Mouse (Mus musculus): ENCODE results near the gene Rin2. TPM values are rescaled to one million over a fixed set of nuclear protein-coding genes. Genes with fewer than 3 reads are reported as not detected.
A peak's percentile ranks its signal among the peaks of the same experiment; 100 is the strongest.

Gene Rin2
- polyA plus RNA-seq, 1 experiment from 2014 or later, result 7.3 TPM

DNA sequence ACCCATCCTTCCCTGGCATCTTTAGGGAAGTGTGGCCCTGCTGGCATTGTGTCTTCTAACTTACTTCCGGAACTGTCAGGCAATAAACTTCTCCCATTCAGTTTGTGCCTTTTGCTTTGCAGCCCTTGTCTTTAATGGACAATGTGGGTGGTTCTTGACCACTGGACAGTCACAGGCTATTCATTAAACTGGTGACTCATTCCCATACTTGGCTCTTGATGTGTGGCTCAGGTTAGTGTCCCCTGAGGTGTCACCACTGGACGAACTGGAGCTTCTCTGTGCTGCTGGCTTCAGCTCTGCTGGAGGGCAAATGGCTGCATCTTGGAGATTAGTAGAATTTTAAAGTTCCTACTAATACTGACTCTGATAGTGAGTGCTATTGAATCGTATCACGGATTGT is 11.0 kb downstream of the Rin2 start:
- no peak overlapping the region for H3K27ac ChIP-seq
- no peak overlapping the region for H3K9ac ChIP-seq
- ATAC-seq, result no peak
- H3K4me3 ChIP-seq, result no peak overlapping the region
- H3K4me2 ChIP-seq, result no peak overlapping the region
- no peaks in the 10 kb centered on the region for H3K9me3 ChIP-seq (replicated peaks)
- no peaks in the 10 kb centered on the region for H3K36me3 ChIP-seq (ENCODE audit: poor library complexity, severe bottlenecking)
- WGBS, result 93% methylated on average over 4 of the region's 4 CpGs
- H3K4me1 ChIP-seq, result peaks cover 6% of the 10 kb centered on the region
- H3K27me3 ChIP-seq, result no peaks in the 10 kb centered on the region

- H3K27me3 ChIP-seq, result no peaks in the 10 kb centered on the region
- ATAC-seq, result no peak
- WGBS, result 84% methylated on average over 10 of the region's 10 CpGs
- H3K4me1 ChIP-seq, result no peaks in the 10 kb centered on the region
- no peak overlapping the region for H3K4me2 ChIP-seq
- no peaks in the 10 kb centered on the region for H3K36me3 ChIP-seq (ENCODE audit: poor library complexity, severe bottlenecking)
- no peaks in the 10 kb centered on the region for H3K9me3 ChIP-seq (replicated peaks)
- H3K9ac ChIP-seq, result no peak overlapping the region
- H3K27ac ChIP-seq, result no peak overlapping the region
- H3K4me3 ChIP-seq, result no peak overlapping the region
These were observed 16.5 kb downstream of the Rin2 start for GRCm38 (mm10) chr2:145691367-145692009.

DNA sequence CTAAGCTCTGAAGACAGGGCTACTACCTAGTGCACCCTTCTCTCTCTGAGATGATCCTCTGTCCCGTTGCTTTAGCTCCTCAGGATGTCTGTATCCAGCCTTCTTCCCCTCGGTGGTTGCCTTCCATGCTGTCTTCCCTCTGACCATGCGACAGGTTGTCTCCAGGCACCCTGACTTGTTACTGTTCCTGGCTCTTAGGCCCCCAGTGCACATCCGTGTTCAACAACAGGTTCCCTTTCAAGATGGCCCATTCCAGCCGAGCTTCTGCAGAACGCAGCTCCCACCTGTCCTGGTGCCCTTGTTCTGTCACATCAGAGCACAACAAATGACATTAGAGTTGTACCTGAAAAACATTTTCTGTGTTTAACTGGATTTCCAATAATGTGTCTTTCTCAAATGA is 22.1 kb downstream of the Rin2 start:
- no peaks in the 10 kb centered on the region for H3K4me1 ChIP-seq
- no peak overlapping the region for H3K4me3 ChIP-seq
- no peak for ATAC-seq
- H3K27ac ChIP-seq, result no peak overlapping the region
- WGBS, result 87% methylated on average over 6 of the region's 6 CpGs
- no peak overlapping the region for H3K9ac ChIP-seq
- H3K4me2 ChIP-seq, result no peak overlapping the region
- no peaks in the 10 kb centered on the region for H3K36me3 ChIP-seq (ENCODE audit: poor library complexity, severe bottlenecking)
- no peaks in the 10 kb centered on the region for H3K27me3 ChIP-seq
- H3K9me3 ChIP-seq (replicated peaks), result no peaks in the 10 kb centered on the region

GRCm38 (mm10) chr2:145699414-145700071 is 24.5 kb downstream of the Rin2 start:
- H3K4me2 ChIP-seq, result no peak overlapping the region
- H3K4me3 ChIP-seq, result no peak overlapping the region
- H3K9ac ChIP-seq, result no peak overlapping the region
- ATAC-seq, result peak; percentile 78
- WGBS, result 31% methylated on average over 6 of the region's 6 CpGs
- no peaks in the 10 kb centered on the region for H3K4me1 ChIP-seq
- no peak overlapping the region for H3K27ac ChIP-seq
- H3K27me3 ChIP-seq, result no peaks in the 10 kb centered on the region
- H3K36me3 ChIP-seq (ENCODE audit: poor library complexity, severe bottlenecking), result no peaks in the 10 kb centered on the region
- H3K9me3 ChIP-seq (replicated peaks), result no peaks in the 10 kb centered on the region

GRCm38 (mm10) chr2:145700237-145700985 is 25.4 kb downstream of the Rin2 start:
- Histone ChIP-seq H3K4me1 (no peaks in the 10 kb centered on the region), H3K9me3 (replicated peaks) (no peaks in the 10 kb centered on the region), H3K4me3 (no peak overlapping the region), H3K27me3 (no peaks in the 10 kb centered on the region), H3K9ac (no peak overlapping the region), H3K4me2 (no peak overlapping the region), H3K27ac (no peak overlapping the region), H3K36me3 (ENCODE audit: poor library complexity, severe bottlenecking) (no peaks in the 10 kb centered on the region)
- ATAC-seq, result peak; percentile 16; the same call in 1 of the 2 replicates
- WGBS, result 60% methylated on average over 8 of the region's 8 CpGs

GRCm38 (mm10) chr2:145701605-145702335 is 26.8 kb downstream of the Rin2 start:
- Histone ChIP-seq H3K4me1 (no peaks in the 10 kb centered on the region), H3K27me3 (no peaks in the 10 kb centered on the region), H3K27ac (no peak overlapping the region), H3K4me2 (no peak overlapping the region), H3K9me3 (replicated peaks) (no peaks in the 10 kb centered on the region), H3K36me3 (ENCODE audit: poor library complexity, severe bottlenecking) (no peaks in the 10 kb centered on the region), H3K9ac (no peak overlapping the region), H3K4me3 (no peak overlapping the region)
- ATAC-seq, result no peak
- whole genome bisulfite sequencing, result 86% methylated on average over 12 of the region's 12 CpGs

GRCm38 (mm10) chr2:145704738-145705137 is 29.7 kb downstream of the Rin2 start:
- H3K4me1 ChIP-seq, result no peaks in the 10 kb centered on the region
- H3K36me3 ChIP-seq (ENCODE audit: poor library complexity, severe bottlenecking), result no peaks in the 10 kb centered on the region
- no peaks in the 10 kb centered on the region for H3K9me3 ChIP-seq (replicated peaks)
- H3K4me3 ChIP-seq, result no peak overlapping the region
- 85% methylated on average over 7 of the region's 7 CpGs for WGBS
- no peak overlapping the region for H3K27ac ChIP-seq
- H3K27me3 ChIP-seq, result no peaks in the 10 kb centered on the region
- ATAC-seq, result no peak
- no peak overlapping the region for H3K4me2 ChIP-seq
- H3K9ac ChIP-seq, result no peak overlapping the region

GRCm38 (mm10) chr2:145709727-145710389 is 34.8 kb downstream of the Rin2 start:
- no peak overlapping the region for H3K4me3 ChIP-seq
- ATAC-seq, result no peak
- no peaks in the 10 kb centered on the region for H3K4me1 ChIP-seq
- no peaks in the 10 kb centered on the region for H3K27me3 ChIP-seq
- H3K36me3 ChIP-seq (ENCODE audit: poor library complexity, severe bottlenecking), result no peaks in the 10 kb centered on the region
- H3K9me3 ChIP-seq (replicated peaks), result no peaks in the 10 kb centered on the region
- no peak overlapping the region for H3K27ac ChIP-seq
- no peak overlapping the region for H3K9ac ChIP-seq
- WGBS, result 84% methylated on average over 11 of the region's 11 CpGs
- no peak overlapping the region for H3K4me2 ChIP-seq

GRCm38 (mm10) chr2:145711512-145711911 is 36.5 kb downstream of the Rin2 start:
- ATAC-seq, result no peak
- Histone ChIP-seq H3K9me3 (replicated peaks) (no peaks in the 10 kb centered on the region), H3K4me1 (no peaks in the 10 kb centered on the region), H3K36me3 (ENCODE audit: poor library complexity, severe bottlenecking) (no peaks in the 10 kb centered on the region), H3K27ac (no peak overlapping the region), H3K27me3 (no peaks in the 10 kb centered on the region), H3K9ac (no peak overlapping the region), H3K4me2 (no peak overlapping the region), H3K4me3 (no peak overlapping the region)
- 82% methylated on average over 3 of the region's 3 CpGs for WGBS

DNA sequence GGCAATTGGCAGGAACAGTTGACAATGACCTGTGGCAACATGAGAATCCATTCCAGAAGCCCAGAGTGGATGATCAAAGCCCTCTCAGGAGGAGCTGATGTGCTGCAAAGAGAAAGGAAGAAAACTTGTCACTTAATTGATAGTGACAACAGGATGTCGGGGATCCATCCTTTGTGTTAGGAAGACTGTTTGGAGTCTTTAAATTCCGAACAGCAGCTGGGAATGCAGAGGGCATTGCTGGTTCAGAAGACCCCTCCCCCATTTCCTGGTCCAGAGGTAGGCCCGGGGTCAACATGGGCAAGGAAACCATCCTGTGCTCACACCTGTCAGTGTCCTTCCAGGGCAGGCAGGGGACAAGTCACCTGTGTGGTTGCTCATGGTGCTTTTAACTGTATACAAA is 37.0 kb downstream of the Rin2 start:
- no peaks in the 10 kb centered on the region for H3K36me3 ChIP-seq (ENCODE audit: poor library complexity, severe bottlenecking)
- no peaks in the 10 kb centered on the region for H3K9me3 ChIP-seq (replicated peaks)
- no peak overlapping the region for H3K27ac ChIP-seq
- H3K4me2 ChIP-seq, result no peak overlapping the region
- WGBS, result 35% methylated on average over 3 of the region's 3 CpGs
- H3K27me3 ChIP-seq, result no peaks in the 10 kb centered on the region
- ATAC-seq, result no peak
- no peak overlapping the region for H3K4me3 ChIP-seq
- H3K9ac ChIP-seq, result no peak overlapping the region
- H3K4me1 ChIP-seq, result no peaks in the 10 kb centered on the region

GRCm38 (mm10) chr2:145717539-145717938 is 42.5 kb downstream of the Rin2 start:
- 89% methylated on average over 1 of the region's 1 CpGs for WGBS
- no peak for ATAC-seq
- Histone ChIP-seq H3K4me3 (no peak overlapping the region), H3K4me1 (no peaks in the 10 kb centered on the region), H3K27ac (no peak overlapping the region), H3K9me3 (replicated peaks) (no peaks in the 10 kb centered on the region), H3K4me2 (no peak overlapping the region), H3K27me3 (no peaks in the 10 kb centered on the region), H3K9ac (no peak overlapping the region), H3K36me3 (ENCODE audit: poor library complexity, severe bottlenecking) (no peaks in the 10 kb centered on the region)

All from forebrain, embryonic 13.5 days (tissue).